Mouse (Mus musculus) activated CD4-positive, CD25-positive, alpha-beta regulatory T cell, adult 4 months (primary cell): ENCODE measurements around the gene Slc22a3. TPM values are rescaled to one million over a fixed set of nuclear protein-coding genes. Genes with fewer than 3 reads are reported as not detected.

Experiments used
- ATAC-seq: one replicate; pipeline ENCODE4 v1.8.0; 2017
- polyA plus RNA-seq, 2 experiments: library from polyadenylated mRNA; unstranded; fragments of 100-300 nt; shearing (Covaris generic); gene quantifications; one replicate each; pipeline ENCODE4 v1.2.1; 2017

The Slc22a3 gene
- polyA plus RNA-seq = not detected

GRCm38 (mm10) chr17:12507654-12508204 is at the start of gene Slc22a3:
Slc22a3 (minus strand) TSS chr17:12507704.
- ATAC-seq = no peak

DNA sequence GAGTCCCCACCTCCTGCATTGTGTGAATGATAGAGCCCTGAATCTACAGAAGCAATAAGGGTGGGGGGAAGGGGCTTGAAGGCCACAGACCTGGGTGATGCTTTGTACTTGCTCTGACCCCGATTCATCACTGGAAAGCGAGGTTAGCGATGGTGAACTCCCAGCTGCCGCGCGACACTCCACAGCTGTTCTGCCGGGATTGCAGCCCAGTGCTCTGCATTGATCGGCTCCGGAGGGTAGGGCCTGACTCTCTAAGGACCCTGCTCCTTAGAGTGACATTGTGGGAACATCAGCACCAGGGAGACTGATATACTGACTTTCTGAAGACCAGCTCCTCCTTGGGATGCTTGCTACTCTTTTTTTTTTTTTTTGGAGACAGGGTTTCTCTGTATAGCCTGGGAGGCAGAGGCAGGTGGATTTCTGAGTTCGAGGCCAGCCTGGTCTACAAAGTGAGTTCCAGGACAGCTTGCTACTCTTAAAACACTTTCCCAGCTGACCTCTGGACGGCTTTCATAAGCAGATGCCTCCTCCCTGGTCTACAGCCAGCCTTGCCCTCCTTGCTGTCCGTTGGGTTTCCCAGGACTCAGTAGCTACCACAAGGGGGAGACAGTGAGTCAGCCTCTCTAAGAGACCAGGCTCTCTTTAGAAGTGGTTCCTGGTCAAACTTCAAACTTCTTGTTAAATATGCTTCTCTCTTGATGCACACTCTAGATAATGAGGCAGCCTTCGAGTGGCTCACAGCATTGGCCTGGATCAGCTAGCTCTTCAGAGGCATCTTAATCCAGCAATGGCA is 27.0 kb upstream of the Slc22a3 start:
- peak; percentile 46 for ATAC-seq

GRCm38 (mm10) chr17:12532115-12532514 is 24.6 kb upstream of the Slc22a3 start:
- no peak for ATAC-seq

GRCm38 (mm10) chr17:12530081-12530480 is 22.6 kb upstream of the Slc22a3 start:
- no peak for ATAC-seq

DNA sequence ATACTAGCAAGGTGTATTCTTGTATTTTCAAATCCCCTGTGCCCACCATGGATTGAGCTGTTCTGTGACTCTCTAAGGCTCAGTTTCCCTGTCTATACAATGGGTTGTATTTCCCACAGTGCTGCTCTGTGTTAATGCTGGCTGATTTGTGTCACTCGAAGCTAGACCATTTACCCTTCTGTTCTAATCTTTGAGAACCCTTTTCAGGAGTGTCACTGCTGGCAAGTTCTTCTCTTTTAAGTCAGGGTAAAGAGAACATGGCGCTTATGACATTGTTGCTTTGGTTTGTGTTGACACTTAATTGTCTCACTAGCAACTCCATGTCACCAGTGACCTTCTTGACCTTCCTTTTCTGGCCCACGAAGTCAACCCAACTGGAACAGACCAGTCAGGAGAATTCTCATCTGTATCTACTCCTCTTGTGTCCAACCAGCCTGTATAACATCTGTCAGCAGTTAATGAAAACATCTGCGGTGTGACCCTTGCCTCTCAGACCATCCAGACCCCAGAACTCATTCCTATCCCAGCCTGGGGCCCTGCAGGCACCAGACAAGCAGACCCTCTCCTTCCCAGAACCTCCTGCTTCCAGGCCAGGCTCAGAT is 22.0 kb upstream of the Slc22a3 start:
- no peak for ATAC-seq

DNA sequence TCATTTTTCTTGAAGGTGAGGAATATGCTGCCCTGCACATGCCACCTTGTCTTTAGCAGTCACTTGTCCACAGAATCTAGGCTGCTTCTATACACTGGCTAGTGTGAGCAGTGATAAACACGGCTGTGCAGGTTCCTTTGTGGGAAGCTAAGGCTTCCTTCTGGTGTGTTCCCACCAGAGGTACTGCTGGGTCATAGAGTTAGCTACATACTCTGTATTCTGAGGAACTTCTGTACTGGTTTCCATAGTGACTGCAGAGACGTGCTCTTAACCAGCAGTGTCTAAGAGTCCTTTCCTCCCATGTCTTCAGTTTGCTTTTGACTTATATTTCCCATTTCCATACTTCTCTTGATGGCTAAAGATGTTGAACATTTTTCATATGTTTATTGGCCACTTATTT is 11.6 kb upstream of the Slc22a3 start:
- no peak for ATAC-seq

DNA sequence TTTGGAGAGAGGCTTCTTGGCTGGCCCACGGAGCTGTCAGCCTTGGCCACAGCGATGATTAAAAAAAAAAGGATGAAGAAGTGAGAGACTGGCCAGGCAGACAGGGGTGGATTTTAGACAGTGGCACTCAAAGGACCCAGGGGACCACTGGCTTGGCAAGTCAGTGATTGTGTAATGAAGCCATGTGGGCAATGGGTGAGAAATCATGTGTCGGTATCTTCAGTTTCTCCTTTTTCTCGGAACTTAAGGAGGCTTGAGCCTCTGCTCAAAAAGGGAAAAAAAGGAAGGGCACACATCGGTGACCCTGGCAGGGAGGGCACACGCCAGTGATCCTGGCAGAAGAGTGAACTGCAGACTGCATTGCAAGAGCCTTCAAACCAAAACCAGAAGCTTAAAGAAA is 10.7 kb upstream of the Slc22a3 start:
- ATAC-seq = no peak

- ATAC-seq = no peak
These were observed 6.5 kb upstream of the Slc22a3 start for GRCm38 (mm10) chr17:12513997-12514396.

GRCm38 (mm10) chr17:12513107-12513923 is 5.8 kb upstream of the Slc22a3 start:
- no peak for ATAC-seq

DNA sequence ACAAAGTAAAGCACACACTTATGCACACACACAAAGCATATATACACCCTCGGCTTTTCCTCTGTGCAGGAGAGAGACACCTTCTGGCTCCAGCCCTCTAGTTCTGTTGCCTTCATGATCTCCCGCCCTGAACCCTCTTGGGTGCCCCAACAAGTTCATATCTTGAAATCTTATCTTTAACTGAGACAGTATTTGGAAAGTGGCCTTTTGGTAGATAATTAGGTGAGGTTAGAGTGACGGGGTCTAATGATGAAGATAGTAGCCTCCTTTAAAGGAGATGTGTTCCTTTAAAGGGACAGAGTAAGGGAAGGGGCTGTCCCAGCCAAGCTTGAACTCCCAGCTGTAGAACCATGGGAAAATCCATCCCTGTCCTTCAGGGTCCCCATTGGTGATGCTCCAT is 3.7 kb upstream of the Slc22a3 start:
- no peak for ATAC-seq

- ATAC-seq = no peak
These were observed 872 bp upstream of the Slc22a3 start for GRCm38 (mm10) chr17:12508376-12508775.

GRCm38 (mm10) chr17:12506903-12507563 is 471 bp downstream of the Slc22a3 start:
- ATAC-seq = no peak

DNA sequence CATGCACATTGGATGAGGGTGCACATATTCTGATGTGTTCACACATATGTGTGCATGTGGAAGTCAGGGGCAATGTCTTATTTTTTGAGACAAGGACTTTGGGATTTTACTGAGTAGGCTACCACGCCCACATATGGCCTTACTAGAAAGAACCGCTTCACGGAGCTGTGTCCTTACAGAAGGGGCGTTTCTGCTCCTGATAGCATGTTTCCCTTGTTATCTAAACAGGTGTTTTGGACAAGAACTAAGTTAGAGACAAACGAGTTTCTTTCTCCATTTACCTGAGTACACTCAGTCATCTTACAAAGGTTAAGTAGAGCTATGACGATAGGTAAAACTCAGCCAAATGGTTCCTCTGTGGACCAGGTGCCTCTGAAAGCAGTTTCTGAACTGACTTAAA is 1.8 kb downstream of the Slc22a3 start:
- ATAC-seq = no peak

DNA sequence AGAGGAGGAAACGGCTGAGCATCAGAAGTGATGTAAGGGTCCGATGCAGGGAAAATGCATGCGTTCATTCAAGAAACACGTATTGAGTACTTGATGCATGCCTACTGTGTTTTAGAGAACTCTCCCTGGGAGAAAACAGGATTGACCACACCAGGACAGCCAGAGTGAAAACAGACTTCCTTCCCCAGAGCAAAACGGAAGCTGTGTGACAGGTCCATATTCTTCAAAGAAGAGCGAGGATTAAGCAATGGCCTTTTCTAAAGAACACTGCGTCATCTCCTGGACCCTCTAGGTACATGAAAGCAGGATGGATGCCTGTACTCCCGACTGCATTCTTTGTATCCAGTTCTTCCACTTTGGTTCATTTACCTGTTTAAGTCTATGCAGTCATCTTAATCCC is 8.1 kb downstream of the Slc22a3 start:
- no peak for ATAC-seq

DNA sequence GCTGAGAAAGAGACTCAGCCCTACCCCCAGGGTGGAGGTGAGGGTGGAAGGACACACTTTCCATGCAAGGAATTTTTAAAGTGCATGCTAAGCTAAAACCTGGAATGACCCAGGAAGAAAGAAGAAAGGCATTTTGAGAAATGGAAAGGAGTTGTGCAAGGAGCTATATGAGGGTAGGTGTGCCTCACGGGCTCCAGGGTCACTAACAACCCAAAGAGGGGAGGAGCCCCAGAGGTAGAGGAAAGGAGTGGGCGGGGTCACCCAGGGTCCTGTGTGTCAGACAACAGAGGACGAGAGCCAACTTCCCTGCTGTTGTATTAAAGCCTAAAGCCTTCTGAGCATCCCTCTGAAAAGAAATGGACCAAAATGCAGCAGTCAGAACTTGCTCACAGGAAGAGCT is 11.9 kb downstream of the Slc22a3 start:
- no peak for ATAC-seq

- ATAC-seq = no peak
These were observed 15.9 kb downstream of the Slc22a3 start for GRCm38 (mm10) chr17:12491591-12491990.

GRCm38 (mm10) chr17:12489888-12490287 is 17.6 kb downstream of the Slc22a3 start:
- no peak for ATAC-seq

GRCm38 (mm10) chr17:12485657-12486056 is 21.8 kb downstream of the Slc22a3 start:
- ATAC-seq = no peak

GRCm38 (mm10) chr17:12479416-12479815 is 28.1 kb downstream of the Slc22a3 start:
- no peak for ATAC-seq

DNA sequence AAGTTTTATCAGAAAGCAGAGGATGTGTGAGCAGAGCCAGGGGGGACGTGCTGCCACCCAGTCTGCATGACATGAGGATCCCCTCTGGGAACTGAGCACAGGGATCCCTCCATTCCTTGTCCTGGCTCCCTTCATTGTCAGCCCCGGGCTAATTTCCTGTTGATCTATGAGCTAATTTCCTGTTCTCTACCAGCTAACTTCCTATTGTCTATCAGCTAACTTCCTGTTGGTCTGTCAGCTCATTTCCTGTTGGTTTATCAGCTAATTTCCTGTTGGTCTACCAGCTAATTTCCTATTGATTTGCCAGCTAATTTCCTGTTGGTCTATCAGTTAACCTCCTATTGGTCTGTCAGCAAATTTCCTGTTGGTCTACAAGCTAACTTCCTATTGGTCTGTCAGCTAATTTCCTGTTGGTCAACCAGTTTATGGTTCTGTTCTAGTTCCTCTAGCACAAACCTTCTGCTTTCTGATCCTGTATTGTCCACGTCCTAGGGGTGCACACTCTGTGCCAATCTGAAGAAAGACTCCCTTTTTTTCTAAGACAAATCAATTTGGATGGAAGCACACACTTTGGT is 32.9 kb downstream of the Slc22a3 start:
- ATAC-seq = no peak

DNA sequence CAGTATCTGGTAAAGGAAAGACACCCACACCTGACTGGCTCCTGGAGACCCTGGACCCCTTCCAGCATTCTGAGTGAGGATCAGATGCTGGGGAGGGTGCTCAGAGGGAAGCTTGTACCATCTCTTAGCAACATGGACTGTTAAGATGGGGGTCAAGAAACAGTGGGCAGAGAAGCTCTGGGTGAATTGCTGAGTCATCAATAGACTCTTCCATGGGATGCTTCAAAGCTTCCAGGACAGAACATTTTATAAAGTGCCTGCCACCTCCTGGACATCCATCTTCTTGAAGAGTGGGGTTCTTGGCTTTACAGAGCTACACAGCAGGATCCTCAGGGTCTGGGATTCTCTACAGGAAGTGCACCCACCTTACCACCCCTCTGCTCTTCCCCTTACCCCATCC is 35.0 kb downstream of the Slc22a3 start:
- ATAC-seq = no peak

DNA sequence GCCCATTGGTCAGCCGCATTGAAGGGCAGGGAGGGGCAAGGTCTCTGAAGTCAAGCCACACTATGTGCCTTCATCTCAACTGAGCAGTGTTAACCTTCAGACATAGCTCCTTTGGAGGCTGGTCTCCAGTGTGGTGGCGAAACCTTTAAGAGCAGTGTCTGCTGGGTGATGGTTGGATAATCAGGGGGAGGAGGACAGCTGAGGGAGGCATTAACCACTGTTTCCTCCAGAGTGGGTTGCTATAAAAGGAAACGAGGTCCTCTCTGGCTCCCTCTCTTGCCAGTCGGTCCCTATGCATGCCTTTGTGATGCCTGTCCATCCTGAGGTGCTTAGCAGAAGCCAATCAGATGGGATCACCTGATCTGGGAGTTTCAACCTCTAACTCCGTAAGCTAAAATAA is 38.8 kb downstream of the Slc22a3 start:
- no peak for ATAC-seq
